9 mouse cellular contexts compared by ENCODE assay signal in the genomic region with DNA sequence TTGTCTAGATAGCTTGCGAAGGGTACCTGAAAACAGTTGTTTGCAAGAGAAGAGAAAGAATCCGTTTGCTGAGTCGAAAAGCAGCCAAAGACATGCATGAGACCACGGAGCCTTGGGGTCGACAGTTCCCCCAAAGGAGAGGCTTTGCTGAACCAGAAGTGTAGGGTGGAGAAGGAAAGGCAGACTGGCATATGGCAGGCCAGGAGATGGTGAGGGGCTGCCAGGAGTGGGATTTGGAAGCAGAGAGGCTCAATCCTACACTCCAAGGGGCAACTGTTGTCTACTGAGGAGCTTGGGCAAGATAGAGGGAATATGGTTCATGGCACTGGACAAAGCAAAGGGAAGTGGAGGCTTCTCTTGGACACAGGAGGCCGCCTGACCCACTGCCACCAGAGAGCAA.
DNase-seq lines count a peak whose midpoint lies in the region; ATAC-seq and TF ChIP-seq lines count a peak whose summit lies in the region.
"Had no signal": no experiment of that assay in that cellular context is flagged by ENCODE, and none has a peak within 500 bp of the region (broad histone marks: within the 10 kb centered on the region; RNA-seq: fewer than 3 reads in every experiment).

No protein-coding gene starts in this region.

- WGBS in heart, embryonic 15.5 days, result 80% methylated on average over 6 of the region's 6 CpGs
- WGBS in heart, embryonic 10.5 days, result 77% methylated on average over 6 of the region's 6 CpGs
- WGBS in lung, embryonic 15.5 days, result 85% methylated on average over 6 of the region's 6 CpGs

- no peaks in the 10 kb centered on the region for H3K9me3 ChIP-seq in heart, embryonic 15.5 days (replicated peaks)
- H3K9me3 ChIP-seq in heart, embryonic 10.5 days, result no peaks in the 10 kb centered on the region
- H3K9me3 ChIP-seq in lung, embryonic 15.5 days, result no peaks in the 10 kb centered on the region
- H3K9me3 ChIP-seq: intestine, embryonic 15.5 days; neural tube, embryonic 12.5 days had no signal

- no peak for TF ChIP-seq CTCF in embryonic fibroblast, embryonic 13.5 days (IDR thresholded peaks at IDR 0.05; ENCODE audit: borderline replicate concordance, insufficient read depth, low read length)

- H3K4me2 ChIP-seq in heart, embryonic 15.5 days, result no peak overlapping the region
- H3K4me2 ChIP-seq in lung, embryonic 15.5 days, result no peak overlapping the region
- H3K4me2 ChIP-seq: intestine, embryonic 15.5 days; neural tube, embryonic 12.5 days had no signal

- no peaks in the 10 kb centered on the region for H3K36me3 ChIP-seq in heart, embryonic 15.5 days
- H3K36me3 ChIP-seq in heart, embryonic 10.5 days, result peaks cover 6% of the 10 kb centered on the region; the same call in 1 of the 2 replicates
- no peaks in the 10 kb centered on the region for H3K36me3 ChIP-seq in lung, embryonic 15.5 days
- H3K36me3 ChIP-seq: intestine, embryonic 15.5 days; neural tube, embryonic 12.5 days had no signal

- ATAC-seq in heart, embryonic 15.5 days (replicated peaks; ENCODE audit: insufficient number of reproducible peaks, insufficient read depth, low FRiP score, low read depth), result no peak
- no peak for ATAC-seq in lung, embryonic 15.5 days (ENCODE audit: borderline replicate concordance, extremely low read depth, low FRiP score, low TSS enrichment)

- no peak overlapping the region for H3K4me3 ChIP-seq in heart, embryonic 15.5 days
- H3K4me3 ChIP-seq in heart, embryonic 10.5 days, result no peak overlapping the region
- no peak overlapping the region for H3K4me3 ChIP-seq in lung, embryonic 15.5 days
- H3K4me3 ChIP-seq in embryonic fibroblast, embryonic 13.5 days (ENCODE audit: insufficient read depth, low read length), result no peak overlapping the region
- H3K4me3 ChIP-seq: intestine, embryonic 15.5 days; neural tube, embryonic 12.5 days had no signal

- no peaks in the 10 kb centered on the region for H3K27me3 ChIP-seq in heart, embryonic 15.5 days
- H3K27me3 ChIP-seq in heart, embryonic 10.5 days (ENCODE audit: insufficient read depth, poor library complexity, severe bottlenecking), result peaks cover 13% of the 10 kb centered on the region
- no peaks in the 10 kb centered on the region; the same call in 1 of the 2 replicates for H3K27me3 ChIP-seq in lung, embryonic 15.5 days
- H3K27me3 ChIP-seq: intestine, embryonic 15.5 days; neural tube, embryonic 12.5 days had no signal

- peaks cover 43% of the 10 kb centered on the region for H3K4me1 ChIP-seq in heart, embryonic 15.5 days (replicated peaks)
- H3K4me1 ChIP-seq in heart, embryonic 10.5 days, result peaks cover 33% of the 10 kb centered on the region
- peaks cover 29% of the 10 kb centered on the region for H3K4me1 ChIP-seq in lung, embryonic 15.5 days
- H3K4me1 ChIP-seq in embryonic fibroblast, embryonic 13.5 days (ENCODE audit: control insufficient read depth, insufficient read depth, low read length), result peaks cover 13% of the 10 kb centered on the region

- no peak for DNase-seq in heart, embryonic 10.5 days (ENCODE audit: low spot score)
- no peak for DNase-seq in lung, postnatal 36 days
- DNase-seq in frontal cortex, postnatal 14 days (ENCODE audit: low spot score in 2 of 2), result no peak
- DNase-seq in urinary bladder, adult 18-20 months (ENCODE audit: low spot score in 2 of 2), result no peak

- no peak overlapping the region for H3K9ac ChIP-seq in heart, embryonic 15.5 days
- no peak overlapping the region for H3K9ac ChIP-seq in lung, embryonic 15.5 days
- H3K9ac ChIP-seq: intestine, embryonic 15.5 days; neural tube, embryonic 12.5 days had no signal

- no peak for TF ChIP-seq POLR2A in embryonic fibroblast, embryonic 13.5 days (IDR thresholded peaks at IDR 0.05; ENCODE audit: low read depth, low read length)

- peak overlapping the region; percentile 66; the same call in 1 of the 2 replicates for H3K27ac ChIP-seq in heart, embryonic 15.5 days
- no peak overlapping the region for H3K27ac ChIP-seq in heart, embryonic 10.5 days
- H3K27ac ChIP-seq in lung, embryonic 15.5 days, result peak overlapping the region; percentile 84; the same call in 1 of the 2 replicates
- peak overlapping the region; percentile 32 for H3K27ac ChIP-seq in embryonic fibroblast, embryonic 13.5 days (ENCODE audit: insufficient read depth, low read length)
- H3K27ac ChIP-seq: neural tube, embryonic 12.5 days had no signal
